Mouse (Mus musculus): Measurements from ENCODE around the gene Anxa4.

The Anxa4 gene

GRCm38 (mm10) chr6:86793021-86793815 lies at the start of gene Anxa4:
Anxa4 (minus strand) TSS chr6:86793584.
- DNase-seq (ENCODE audit: low read depth, low spot score): no peak

GRCm38 (mm10) chr6:86841949-86842348 lies 48.6 kb upstream of the Anxa4 start:
- no peak for DNase-seq (ENCODE audit: low read depth, low spot score)

DNA sequence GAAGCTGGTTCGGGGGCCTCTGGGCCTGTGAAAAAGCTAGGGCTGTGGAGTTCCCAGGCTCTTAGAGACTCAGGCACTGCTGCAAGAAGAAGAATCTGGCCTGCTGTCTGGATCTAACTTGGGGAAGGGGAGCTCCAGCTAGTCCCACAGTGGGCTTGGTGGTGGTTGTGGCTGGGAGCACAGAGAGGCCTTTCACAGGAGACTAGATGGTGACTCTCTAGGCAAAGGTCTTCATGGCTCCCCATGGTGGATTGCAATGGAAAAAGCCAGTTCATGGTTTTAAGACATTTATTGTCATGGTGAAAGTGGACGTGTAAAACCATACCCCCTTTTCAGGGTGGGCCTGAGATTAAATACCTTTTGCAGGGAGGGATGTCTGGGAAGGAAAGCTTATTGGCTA lies 45.7 kb upstream of the Anxa4 start:
- DNase-seq (ENCODE audit: low read depth, low spot score): no peak

DNA sequence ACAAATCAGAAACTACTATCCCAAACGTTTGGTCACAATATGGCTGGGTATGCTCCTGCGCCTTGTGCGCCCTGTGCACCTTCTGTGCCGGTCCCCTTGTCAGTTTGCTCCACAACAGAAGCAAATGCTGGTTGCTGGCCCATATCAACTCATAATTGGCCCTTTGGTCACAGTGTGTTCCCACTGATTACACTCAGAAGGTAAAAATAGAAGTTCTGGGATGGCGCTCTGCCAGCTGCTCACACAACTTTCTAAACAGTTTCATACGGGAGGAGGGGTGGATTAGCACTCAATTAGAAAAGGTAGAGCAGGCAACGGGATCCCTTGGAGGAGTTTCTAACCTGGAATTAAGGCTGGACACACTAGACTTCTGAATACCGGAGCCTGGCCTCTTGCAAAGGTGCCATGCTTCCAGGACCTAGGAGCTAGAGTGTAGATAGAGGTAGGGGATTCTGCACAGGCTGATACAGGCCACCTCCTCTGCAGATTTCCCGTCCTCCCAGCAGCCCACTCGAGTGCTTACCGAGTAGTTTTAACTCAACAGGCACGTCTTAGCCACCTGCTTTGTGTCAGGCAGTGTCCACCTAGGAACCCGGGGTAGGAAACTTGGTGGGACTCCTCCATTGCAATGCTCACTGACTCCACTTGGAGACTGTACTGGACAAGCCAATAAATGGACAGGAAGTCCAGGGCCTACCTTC lies 39.6 kb upstream of the Anxa4 start:
- DNase-seq (ENCODE audit: low read depth, low spot score): no peak

- no peak for DNase-seq (ENCODE audit: low read depth, low spot score)
Measured at GRCm38 (mm10) chr6:86830738-86831500, 37.5 kb upstream of the Anxa4 start.

GRCm38 (mm10) chr6:86829768-86830167 lies 36.4 kb upstream of the Anxa4 start:
- no peak for DNase-seq (ENCODE audit: low read depth, low spot score)

DNA sequence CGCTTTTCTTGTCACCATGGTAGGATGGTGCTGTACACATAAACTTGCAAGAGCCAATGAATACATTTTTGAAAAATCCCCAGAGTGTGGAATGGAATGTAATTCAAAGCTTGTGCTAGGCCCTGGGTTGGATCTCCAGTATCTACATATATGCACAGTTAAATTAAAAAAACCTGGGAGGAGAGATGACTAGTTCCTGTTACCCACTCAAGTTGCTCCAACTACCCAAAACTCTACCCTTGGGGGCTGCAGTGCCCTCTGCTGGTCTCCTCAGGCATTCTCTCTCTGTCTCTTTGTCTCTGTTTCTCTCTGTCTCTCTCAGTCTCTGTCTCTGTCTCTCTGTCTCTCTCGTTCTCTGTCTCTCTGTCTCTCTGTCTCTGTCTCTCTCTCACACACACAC lies 34.0 kb upstream of the Anxa4 start:
- no peak for DNase-seq (ENCODE audit: low read depth, low spot score)

GRCm38 (mm10) chr6:86824401-86824800 lies 31.0 kb upstream of the Anxa4 start:
- DNase-seq (ENCODE audit: low read depth, low spot score): no peak

- no peak for DNase-seq (ENCODE audit: low read depth, low spot score)
Measured at GRCm38 (mm10) chr6:86823824-86824223, 30.4 kb upstream of the Anxa4 start.

DNA sequence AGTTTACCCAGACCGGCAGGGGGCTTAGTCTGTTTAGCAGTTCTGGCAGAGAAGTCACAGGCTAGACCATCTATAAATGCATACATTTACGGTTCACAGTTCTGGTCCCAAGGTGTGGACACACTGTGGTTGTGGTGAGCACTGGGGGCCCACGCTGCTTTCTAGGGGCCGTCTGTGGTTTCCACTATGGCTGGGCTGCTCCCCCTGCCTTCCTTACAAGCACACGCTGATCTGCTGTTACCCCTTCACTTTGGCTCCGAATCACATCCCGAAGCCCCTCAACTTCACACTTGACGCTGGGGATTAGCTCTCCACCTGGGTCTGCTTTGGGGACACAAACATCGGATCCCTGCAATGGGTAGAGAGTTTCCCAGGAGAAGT lies 29.7 kb upstream of the Anxa4 start:
- DNase-seq (ENCODE audit: low read depth, low spot score): no peak

- no peak for DNase-seq (ENCODE audit: low read depth, low spot score)
Measured at GRCm38 (mm10) chr6:86822285-86823050, 29.1 kb upstream of the Anxa4 start.

GRCm38 (mm10) chr6:86820690-86821089 lies 27.3 kb upstream of the Anxa4 start:
- no peak for DNase-seq (ENCODE audit: low read depth, low spot score)

- DNase-seq (ENCODE audit: low read depth, low spot score): no peak
Measured at GRCm38 (mm10) chr6:86819926-86820325, 26.5 kb upstream of the Anxa4 start.

DNA sequence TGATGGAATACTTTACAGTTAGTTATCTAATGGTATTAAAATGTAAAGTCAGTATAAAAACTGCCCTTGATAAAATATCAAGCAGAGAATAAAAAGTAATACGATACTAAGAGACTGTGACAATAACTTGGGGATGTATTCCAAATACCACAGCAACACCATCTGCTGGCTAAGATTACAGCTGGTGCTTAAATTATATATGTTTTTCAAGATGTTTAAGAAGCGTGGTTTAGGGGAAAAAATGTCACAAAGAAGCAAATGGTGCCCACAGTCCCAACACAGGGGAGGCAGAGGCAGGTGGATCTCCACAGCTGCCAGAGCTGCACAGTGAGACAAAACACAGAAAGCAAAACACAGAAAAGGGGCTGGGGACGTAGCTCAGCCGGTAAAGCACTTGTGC lies 25.5 kb upstream of the Anxa4 start:
- no peak for DNase-seq (ENCODE audit: low read depth, low spot score)

DNA sequence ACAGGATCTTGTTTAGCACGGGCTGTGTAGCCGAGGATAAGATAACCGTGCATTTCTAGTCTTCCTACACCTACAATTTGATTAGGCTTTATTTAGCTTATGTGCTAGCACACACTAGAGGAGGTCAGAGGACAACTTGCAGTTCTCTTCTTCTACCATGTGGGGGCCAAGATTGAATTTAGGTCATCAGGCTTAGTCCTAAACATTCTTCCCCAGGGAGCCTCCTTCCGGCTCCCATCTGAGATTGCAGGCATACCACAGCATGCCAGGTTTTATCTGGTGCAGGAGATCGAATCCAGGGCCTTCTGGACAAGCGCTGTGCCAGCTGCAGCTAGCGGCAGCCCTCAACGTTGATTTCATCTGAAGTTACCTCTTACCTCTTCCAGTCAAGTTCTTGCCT lies 23.2 kb upstream of the Anxa4 start:
- DNase-seq (ENCODE audit: low read depth, low spot score): no peak

DNA sequence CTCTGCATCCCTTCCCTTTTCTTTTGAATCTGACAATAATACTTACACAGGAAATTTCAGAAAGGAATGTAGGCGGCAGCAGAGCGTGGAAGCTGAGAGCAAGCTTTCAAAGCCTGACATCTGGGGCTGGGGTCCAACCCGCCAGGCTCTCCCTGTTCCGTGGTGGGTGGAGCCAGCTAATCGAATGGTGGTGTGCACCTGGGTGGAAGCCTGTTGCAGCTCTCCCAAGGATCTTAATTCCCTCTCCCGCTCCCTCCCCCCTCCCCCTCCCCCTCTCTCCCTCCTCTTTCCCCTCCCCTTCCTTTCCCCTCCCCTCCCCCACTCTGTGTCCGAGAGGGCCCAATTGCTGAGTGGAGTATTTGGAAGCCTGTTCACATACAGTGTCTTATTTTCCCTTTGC lies 22.1 kb upstream of the Anxa4 start:
- no peak for DNase-seq (ENCODE audit: low read depth, low spot score)

GRCm38 (mm10) chr6:86814926-86815325 lies 21.5 kb upstream of the Anxa4 start:
- DNase-seq (ENCODE audit: low read depth, low spot score): no peak

DNA sequence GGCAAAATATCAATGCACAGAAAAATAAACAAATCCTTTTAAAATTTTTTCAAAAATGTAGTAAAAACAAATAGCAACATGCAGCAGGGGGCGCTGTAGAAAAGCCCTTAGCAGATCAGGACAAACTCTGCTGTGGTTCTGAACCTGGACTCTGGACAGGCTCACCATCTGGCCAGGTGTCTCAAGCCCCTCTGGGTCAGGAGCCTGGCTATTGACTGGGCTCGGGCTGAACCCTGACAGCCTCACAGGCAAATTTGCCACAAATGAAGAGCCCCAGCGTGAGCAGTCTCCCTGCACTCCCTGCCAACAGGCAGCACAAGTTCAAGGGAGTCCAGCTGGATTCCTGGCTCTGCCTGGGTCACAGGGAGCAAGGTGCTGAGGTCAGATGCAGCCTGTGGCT lies 20.0 kb upstream of the Anxa4 start:
- no peak for DNase-seq (ENCODE audit: low read depth, low spot score)

- no peak for DNase-seq (ENCODE audit: low read depth, low spot score)
Measured at GRCm38 (mm10) chr6:86812919-86813318, 19.5 kb upstream of the Anxa4 start.

DNA sequence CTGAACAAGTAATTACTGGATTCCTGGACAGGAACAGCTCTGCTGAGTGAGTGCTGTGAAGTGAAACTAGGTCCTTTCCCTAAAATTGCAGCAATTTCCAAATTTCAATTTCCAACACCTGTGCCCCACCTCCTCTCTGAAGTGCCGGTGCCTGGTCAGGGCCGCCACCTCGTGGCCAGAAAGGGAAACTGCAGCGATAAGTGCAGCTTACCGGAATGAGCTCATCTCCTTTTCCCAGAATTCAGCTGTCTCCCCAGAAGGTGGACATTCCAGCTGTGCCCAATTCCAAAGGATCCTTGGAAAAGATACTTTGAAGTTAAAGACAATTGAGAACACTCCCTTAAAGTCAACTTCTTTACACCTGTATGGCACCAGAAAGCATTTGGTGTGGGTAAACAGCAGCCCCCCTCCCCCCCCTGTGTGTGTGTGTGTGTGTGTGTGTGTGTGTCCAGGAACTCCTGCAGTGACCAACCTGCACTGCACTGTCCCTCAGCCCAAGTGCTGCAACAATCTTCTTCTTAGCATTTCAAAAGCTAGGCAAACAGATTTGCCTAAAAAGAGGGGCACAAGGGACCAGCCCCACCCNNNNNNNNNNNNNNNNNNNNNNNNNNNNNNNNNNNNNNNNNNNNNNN lies 13.2 kb upstream of the Anxa4 start:
- DNase-seq (ENCODE audit: low read depth, low spot score): peak; percentile 22

GRCm38 (mm10) chr6:86804646-86805045 lies 11.3 kb upstream of the Anxa4 start:
- no peak for DNase-seq (ENCODE audit: low read depth, low spot score)

All from c-Kit-negative CD71-positive TER-119-positive erythroid progenitor cells, embryonic 14.5 days (primary cell).